Comparison of ENCODE assay signal across 24 mouse cellular contexts in the genomic region with DNA sequence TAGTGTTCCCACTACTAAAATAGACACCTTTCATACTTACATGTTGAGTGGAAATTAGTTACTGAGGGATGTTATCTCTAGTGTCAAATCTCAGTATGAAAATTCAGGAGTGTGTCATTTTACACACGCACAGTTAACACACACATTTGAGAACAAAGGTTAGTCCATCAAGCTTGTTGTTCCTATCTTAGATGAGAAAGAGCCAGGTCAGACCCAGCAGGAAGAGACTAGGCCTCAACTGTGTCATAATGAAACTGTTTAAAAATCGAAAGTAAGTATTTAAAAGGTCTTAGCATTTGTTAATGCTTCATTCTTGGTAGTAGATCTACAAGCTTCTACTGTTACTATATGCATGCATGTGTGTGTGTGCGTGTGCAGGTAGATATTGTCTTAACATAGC.
A peak's percentile ranks its signal among the peaks of the same experiment; 100 is the strongest.
DNase-seq lines count a peak whose midpoint lies in the region; TF ChIP-seq lines count a peak whose summit lies in the region.
"Had no signal": no experiment of that assay in that cellular context is flagged by ENCODE, and none has a peak within 500 bp of the region (broad histone marks: within the 10 kb centered on the region; RNA-seq: fewer than 3 reads in every experiment).

No protein-coding gene starts in this region.

- TF ChIP-seq POLR2A in CH12.LX (IDR thresholded peaks at IDR 0.05; ENCODE audit: low read depth, low read length), result no peak
- TF ChIP-seq POLR2A in thymus, adult 2 months (IDR thresholded peaks at IDR 0.05; ENCODE audit: control insufficient read depth, extremely low read depth, insufficient read depth, low read length, poor library complexity), result no peak

- peak; percentile 30 for DNase-seq in CD4-positive helper T cell, adult 2 months (ENCODE audit: low read depth, low spot score)
- DNase-seq in CH12.LX (ENCODE audit: extremely low read depth), result peak; percentile 31
- peak; percentile 61 for DNase-seq in induced T-regulatory cell, adult 2 months (ENCODE audit: low read depth)
- no peak for DNase-seq in adipocyte (ENCODE audit: low spot score)
- DNase-seq in thymus, adult 2 months, result no peak
- no peak for DNase-seq in frontal cortex, postnatal 36 days (ENCODE audit: low spot score in 2 of 2)
- DNase-seq: adrenal gland, adult 2 months; adrenal gland, postnatal 14 days; cerebellum, adult 11 months; cerebellum, adult 2 months; cerebellum, postnatal 10 days; cerebellum, postnatal 36 days; gastrocnemius, postnatal 10 days; gastrocnemius, postnatal 36 days; heart, adult 2 months; heart, postnatal 10 days; heart, postnatal 36 days; kidney, adult 2 months had no signal

- no peak for TF ChIP-seq CTCF in CH12.LX (conservative IDR thresholded peaks at IDR 0.05 in 1 of 2, IDR thresholded peaks at IDR 0.05 in 1 of 2; ENCODE audit: low read depth in 2 of 2, low read length in 2 of 2)
- no peak for TF ChIP-seq CTCF in thymus, adult 2 months (IDR thresholded peaks at IDR 0.05; ENCODE audit: borderline replicate concordance, control insufficient read depth, extremely low read depth, insufficient read depth, low read length, poor library complexity)

- H3K27ac ChIP-seq in CH12.LX (ENCODE audit: insufficient read depth, low read depth), result no peak overlapping the region
- no peak overlapping the region for H3K27ac ChIP-seq in thymus, adult 2 months (ENCODE audit: control insufficient read depth, insufficient read depth, low read length)
- H3K27ac ChIP-seq: forebrain, embryonic 10.5 days; forebrain, embryonic 15.5 days; heart, adult 2 months; heart, embryonic 15.5 days; hindbrain, embryonic 10.5 days; hindbrain, embryonic 13.5 days had no signal

- dilution Hi-C loops in CH12.LX (cut with MboI; ENCODE audit: extremely low pct_ligation_motif_present, extremely low pct_unique_long_range_greater_than_20kb, low sequenced_read_pairs), result no loop called here

- no peak overlapping the region for H3K9ac ChIP-seq in CH12.LX (ENCODE audit: insufficient read depth, low read depth)
- H3K9ac ChIP-seq: forebrain, embryonic 15.5 days; heart, embryonic 12.5 days; heart, embryonic 15.5 days; hindbrain, embryonic 13.5 days had no signal

- peak; percentile 78 for TF ChIP-seq EP300 in CH12.LX (IDR thresholded peaks at IDR 0.05; ENCODE audit: low read length)

- 80% methylated on average over 3 of the region's 3 CpGs for WGBS in thymus, adult 2 months

- H3K4me1 ChIP-seq in CH12.LX (ENCODE audit: control insufficient read depth in 1 of 2, insufficient read depth in 2 of 2), result peaks cover 6 to 34% of the 10 kb centered on the region in 2 experiments
- H3K4me1 ChIP-seq in thymus, adult 2 months (replicated peaks; ENCODE audit: control insufficient read depth, insufficient read depth, low read length), result no peaks in the 10 kb centered on the region
- H3K4me1 ChIP-seq: hindbrain, embryonic 13.5 days had no signal

- H3K27me3 ChIP-seq in CH12.LX (replicated peaks), result no peaks in the 10 kb centered on the region
- H3K27me3 ChIP-seq in thymus, adult 2 months (ENCODE audit: control insufficient read depth, insufficient read depth, low read length), result no peaks in the 10 kb centered on the region
- H3K27me3 ChIP-seq: forebrain, embryonic 15.5 days; heart, embryonic 12.5 days; heart, embryonic 15.5 days; hindbrain, embryonic 13.5 days had no signal

- TF ChIP-seq RAD21 in CH12.LX (IDR thresholded peaks at IDR 0.05; ENCODE audit: low read depth, low read length), result no peak

- in situ Hi-C loops in CH12.LX (cut with MboI; ENCODE audit: low pct_ligation_motif_present, low pct_unique_long_range_greater_than_20kb, low sequenced_read_pairs), result no loop called here

- no peaks in the 10 kb centered on the region for H3K36me3 ChIP-seq in CH12.LX (replicated peaks in 1 of 2; ENCODE audit: control insufficient read depth in 1 of 2, insufficient read depth in 1 of 2, low read length in 1 of 2)
- H3K36me3 ChIP-seq in thymus, adult 2 months (ENCODE audit: control insufficient read depth, insufficient read depth, low read length), result no peaks in the 10 kb centered on the region
- H3K36me3 ChIP-seq: forebrain, embryonic 10.5 days; forebrain, embryonic 15.5 days; heart, embryonic 12.5 days; heart, embryonic 15.5 days; hindbrain, embryonic 10.5 days; hindbrain, embryonic 13.5 days had no signal

- no peaks in the 10 kb centered on the region for H3K9me3 ChIP-seq in CH12.LX (replicated peaks; ENCODE audit: low read length)
- H3K9me3 ChIP-seq: forebrain, embryonic 10.5 days; forebrain, embryonic 15.5 days; heart, embryonic 12.5 days; heart, embryonic 15.5 days; hindbrain, embryonic 10.5 days; hindbrain, embryonic 13.5 days had no signal

- H3K4me3 ChIP-seq in CH12.LX (replicated peaks in 1 of 3; ENCODE audit: low read depth in 2 of 3, low read length in 2 of 3, poor library complexity in 1 of 3), result no peak overlapping the region
- no peak overlapping the region for H3K4me3 ChIP-seq in thymus, adult 2 months (ENCODE audit: control insufficient read depth, insufficient read depth, low read length)
- H3K4me3 ChIP-seq: forebrain, embryonic 10.5 days; forebrain, embryonic 15.5 days; heart, adult 2 months; heart, embryonic 12.5 days; heart, embryonic 15.5 days; hindbrain, embryonic 10.5 days; hindbrain, embryonic 13.5 days had no signal

- no peaks in the 10 kb centered on the region for H3K79me2 ChIP-seq in CH12.LX (replicated peaks; ENCODE audit: control insufficient read depth, extremely low read depth, insufficient read depth, poor library complexity, severe bottlenecking)

- peak overlapping the region; percentile 21; the same call in 1 of the 2 replicates for H3K4me2 ChIP-seq in CH12.LX (ENCODE audit: insufficient read depth, low read depth, poor library complexity, severe bottlenecking)
- H3K4me2 ChIP-seq: forebrain, embryonic 15.5 days; heart, embryonic 12.5 days; heart, embryonic 15.5 days; hindbrain, embryonic 13.5 days had no signal

TF ChIP-seq in CH12.LX, 34 proteins besides CTCF, POLR2A, EP300 and RAD21:
- TF ChIP-seq JUND (conservative IDR thresholded peaks at IDR 0.05; ENCODE audit: low read depth, low read length), result peak; percentile 85
- no peak for TF ChIP-seq GABPA (IDR thresholded peaks at IDR 0.05; ENCODE audit: insufficient replicate concordance, low read depth, low read length)
- peak; percentile 20; the same call in 1 of the 2 replicates for TF ChIP-seq JUN (IDR thresholded peaks at IDR 0.05; ENCODE audit: insufficient read depth, low read depth, low read length)
- peak; percentile 84 for TF ChIP-seq IRF4 (IDR thresholded peaks at IDR 0.05; ENCODE audit: low read depth, low read length)

Comparison
In these comparisons a context has a peak if more than half of its experiments do, and no peak if none do; other contexts are left out.
1. DNase-seq: peak in CD4-positive helper T cell, adult 2 months (single experiment), CH12.LX (single experiment) and induced T-regulatory cell, adult 2 months (single experiment); none in adipocyte (single experiment), thymus, adult 2 months (single experiment) and frontal cortex, postnatal 36 days (0 of 2).